Mouse (Mus musculus) midbrain, embryonic 11.5 days (tissue): ENCODE measurements around the gene Utrn. TPM values are rescaled to one million over a fixed set of nuclear protein-coding genes. Genes with fewer than 3 reads are reported as not detected.

Experiments
- ATAC-seq: fragments of 200-750 bp; cut with Nextera tagmentation; 2 replicates; pipeline ENCODE4 v1.8.0; 2017; ENCODE audit warnings: moderate TSS enrichment, moderate library complexity; ENCODE audit not compliant: low FRiP score
- DNase-seq: peaks from one replicate; pipeline ENCODE4 v3.0.0; 2015; ENCODE audit warnings: low spot score; ENCODE audit errors: missing footprints
- H3K27ac ChIP-seq: fragments of 300-500 bp; sonication (generic); 2 replicates; pipeline ENCODE4 v1.5.1; 2014; ENCODE audit warnings: low read depth, low read length
- H3K27me3 ChIP-seq: fragments of 300-500 bp; sonication (generic); 2 replicates; pipeline ENCODE4 v1.6.1; 2014; ENCODE audit warnings: mild to moderate bottlenecking, low read length, moderate library complexity, mixed read lengths; ENCODE audit not compliant: control insufficient read depth, insufficient read depth
- H3K36me3 ChIP-seq: fragments of 300-500 bp; sonication (generic); 2 replicates; pipeline ENCODE4 v1.6.1; 2014; ENCODE audit warnings: mild to moderate bottlenecking, low read length, moderate library complexity, mixed read lengths; ENCODE audit not compliant: control insufficient read depth, insufficient read depth
- H3K4me1 ChIP-seq: fragments of 300-500 bp; sonication (generic); 2 replicates; pipeline ENCODE4 v1.6.1; 2014; ENCODE audit warnings: low read length; ENCODE audit not compliant: control insufficient read depth, insufficient read depth
- H3K4me2 ChIP-seq: fragments of 300-500 bp; sonication (generic); 2 replicates; pipeline ENCODE4 v1.6.1; 2014; ENCODE audit warnings: mild to moderate bottlenecking, moderate library complexity
- H3K4me3 ChIP-seq: fragments of 300-500 bp; sonication (generic); 2 replicates; pipeline ENCODE4 v1.5.1; 2014; ENCODE audit warnings: low read depth, low read length
- H3K9ac ChIP-seq: fragments of 300-500 bp; sonication (generic); 2 replicates; pipeline ENCODE4 v1.6.1; 2014; ENCODE audit warnings: low read length
- H3K9me3 ChIP-seq: fragments of 300-500 bp; sonication (generic); 2 replicates; pipeline ENCODE4 v1.6.1; 2016; ENCODE audit warnings: low read length; ENCODE audit not compliant: control insufficient read depth
- WGBS: fragments of 180-500 bp; shearing (Covaris S2); extraction: QIAGEN DNeasy Blood & Tissue Kit; methylation state at CpG from one replicate; pipeline ENCODE4 v1.1.7; 2014; 5-methylcytosine and 5-hydroxymethylcytosine counted together
- polyA plus RNA-seq: library from polyadenylated mRNA; unstranded; fragments of >200 nt; fragmentation: Nextera tagmentation; extraction: Ambion mirVana; gene quantifications from 2 replicates; pipeline ENCODE4 v1.2.1, GENCODE M21; 2014

The Utrn gene
- polyA plus RNA-seq, 1 experiment from 2014 or later, result 29.1 TPM

DNA sequence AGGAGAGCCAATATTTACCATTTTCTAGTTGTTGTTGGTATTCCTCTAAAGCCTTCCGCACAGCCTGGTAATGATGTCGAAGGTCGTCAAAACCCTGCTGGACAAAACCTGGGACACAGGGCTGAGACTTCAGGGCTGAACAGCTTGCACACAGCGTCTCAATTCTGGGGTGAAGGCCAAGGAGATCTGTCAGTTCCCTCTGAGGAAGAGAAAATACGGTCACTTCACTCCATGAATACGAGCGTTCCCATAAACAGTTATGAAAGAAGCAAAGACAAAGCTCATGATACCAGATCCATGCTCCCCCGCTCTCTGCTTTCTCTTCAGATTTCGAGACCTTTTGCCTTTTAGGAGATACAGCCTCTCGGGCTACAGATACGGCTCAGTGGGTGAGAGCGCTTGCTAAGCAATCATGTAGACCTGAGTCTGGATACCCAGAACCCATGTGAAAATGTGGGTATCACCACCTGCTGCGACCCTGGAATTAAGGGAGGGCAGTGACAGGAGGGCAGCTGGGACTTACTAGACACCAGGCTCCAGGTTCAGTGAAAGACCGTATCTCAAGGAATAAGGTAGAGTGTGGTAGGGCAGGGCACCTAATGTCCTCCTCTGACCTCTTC is 155.8 kb downstream of the Utrn start:
- DNase-seq (no peak), ATAC-seq (no peak)
- Histone ChIP-seq H3K9ac (no peak overlapping the region), H3K36me3 (no peaks in the 10 kb centered on the region), H3K9me3 (no peaks in the 10 kb centered on the region), H3K27ac (no peak overlapping the region), H3K4me2 (no peak overlapping the region), H3K4me3 (no peak overlapping the region), H3K27me3 (no peaks in the 10 kb centered on the region), H3K4me1 (no peaks in the 10 kb centered on the region)
- 95% methylated on average over 14 of the region's 14 CpGs for WGBS

DNA sequence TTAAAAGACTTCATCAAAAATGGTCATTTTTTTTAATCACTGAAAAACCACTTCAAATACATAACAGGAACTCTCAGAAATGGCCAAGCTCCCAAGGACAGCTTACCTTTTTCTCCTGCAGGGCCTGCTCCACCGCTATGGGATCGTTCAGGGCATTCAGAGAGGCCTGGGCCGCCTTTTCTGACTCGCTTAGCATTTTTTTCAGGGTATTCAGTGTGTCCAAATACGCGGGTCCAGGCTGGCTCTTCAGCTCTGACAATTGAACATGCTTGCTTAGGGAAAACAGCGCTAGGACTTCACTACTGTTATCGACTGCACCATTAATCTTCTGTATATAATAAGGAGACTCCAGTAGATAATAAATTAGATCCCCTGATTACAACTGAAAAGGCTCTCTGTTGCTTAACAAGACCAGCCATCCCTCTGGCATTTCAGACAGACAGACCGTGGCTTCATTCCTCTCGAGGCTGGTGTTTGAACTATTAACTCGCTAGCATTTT is 157.8 kb downstream of the Utrn start:
- Histone ChIP-seq H3K36me3 (no peaks in the 10 kb centered on the region), H3K4me2 (no peak overlapping the region), H3K27me3 (no peaks in the 10 kb centered on the region), H3K4me1 (no peaks in the 10 kb centered on the region), H3K9ac (no peak overlapping the region), H3K4me3 (no peak overlapping the region), H3K27ac (no peak overlapping the region), H3K9me3 (no peaks in the 10 kb centered on the region)
- DNase-seq (no peak), ATAC-seq (no peak)
- 84% methylated on average over 11 of the region's 11 CpGs for WGBS

DNA sequence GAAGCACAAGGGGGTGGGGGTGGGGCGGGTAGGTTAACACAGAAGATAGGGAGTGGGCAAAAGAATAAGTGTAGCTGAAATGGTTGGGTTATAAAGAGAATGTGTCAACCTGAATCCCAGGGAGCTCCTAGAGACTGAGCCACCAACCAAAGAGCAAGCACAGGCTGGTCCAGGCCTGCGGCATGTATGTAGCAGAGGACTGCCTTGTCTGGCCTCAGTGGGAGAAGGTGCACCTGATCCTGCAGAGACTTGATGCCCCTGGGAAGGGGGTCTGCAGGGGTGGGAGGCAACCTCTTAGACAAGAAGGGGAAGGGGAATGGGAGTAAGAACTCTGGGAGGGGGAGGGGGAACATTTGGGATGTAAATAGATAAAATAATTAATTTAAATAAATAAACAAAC is 162.6 kb downstream of the Utrn start:
- H3K4me2 ChIP-seq, result no peak overlapping the region
- no peaks in the 10 kb centered on the region for H3K36me3 ChIP-seq
- DNase-seq, result no peak
- H3K27me3 ChIP-seq, result no peaks in the 10 kb centered on the region
- H3K9me3 ChIP-seq, result no peaks in the 10 kb centered on the region
- no peak overlapping the region for H3K27ac ChIP-seq
- no peaks in the 10 kb centered on the region for H3K4me1 ChIP-seq
- peak; percentile 46; the same call in 1 of the 2 replicates for ATAC-seq
- WGBS, result 86% methylated on average over 2 of the region's 2 CpGs
- H3K9ac ChIP-seq, result no peak overlapping the region
- no peak overlapping the region for H3K4me3 ChIP-seq

- Histone ChIP-seq H3K9me3 (no peaks in the 10 kb centered on the region), H3K36me3 (no peaks in the 10 kb centered on the region), H3K27ac (no peak overlapping the region), H3K27me3 (no peaks in the 10 kb centered on the region), H3K4me2 (no peak overlapping the region), H3K4me1 (no peaks in the 10 kb centered on the region), H3K9ac (no peak overlapping the region), H3K4me3 (no peak overlapping the region)
- 81% methylated on average over 1 of the region's 1 CpGs for WGBS
- ATAC-seq (no peak), DNase-seq (no peak)
Measured at GRCm38 (mm10) chr10:12705990-12706389, 163.2 kb downstream of the Utrn start.

GRCm38 (mm10) chr10:12704290-12704689 is 164.9 kb downstream of the Utrn start:
- H3K9ac ChIP-seq, result no peak overlapping the region
- no peaks in the 10 kb centered on the region for H3K4me1 ChIP-seq
- no peak overlapping the region for H3K27ac ChIP-seq
- no peak overlapping the region for H3K4me2 ChIP-seq
- ATAC-seq (no peak), DNase-seq (no peak)
- H3K4me3 ChIP-seq, result no peak overlapping the region
- 56% methylated on average over 1 of the region's 1 CpGs for WGBS
- no peaks in the 10 kb centered on the region for H3K27me3 ChIP-seq
- no peaks in the 10 kb centered on the region for H3K9me3 ChIP-seq
- no peaks in the 10 kb centered on the region for H3K36me3 ChIP-seq

- DNase-seq (no peak), ATAC-seq (no peak)
- WGBS, result 77% methylated on average over 3 of the region's 3 CpGs
- Histone ChIP-seq H3K4me1 (no peaks in the 10 kb centered on the region), H3K4me3 (no peak overlapping the region), H3K27me3 (no peaks in the 10 kb centered on the region), H3K27ac (no peak overlapping the region), H3K9me3 (no peaks in the 10 kb centered on the region), H3K9ac (no peak overlapping the region), H3K4me2 (no peak overlapping the region), H3K36me3 (no peaks in the 10 kb centered on the region)
Measured at GRCm38 (mm10) chr10:12703526-12703925, 165.6 kb downstream of the Utrn start.

DNA sequence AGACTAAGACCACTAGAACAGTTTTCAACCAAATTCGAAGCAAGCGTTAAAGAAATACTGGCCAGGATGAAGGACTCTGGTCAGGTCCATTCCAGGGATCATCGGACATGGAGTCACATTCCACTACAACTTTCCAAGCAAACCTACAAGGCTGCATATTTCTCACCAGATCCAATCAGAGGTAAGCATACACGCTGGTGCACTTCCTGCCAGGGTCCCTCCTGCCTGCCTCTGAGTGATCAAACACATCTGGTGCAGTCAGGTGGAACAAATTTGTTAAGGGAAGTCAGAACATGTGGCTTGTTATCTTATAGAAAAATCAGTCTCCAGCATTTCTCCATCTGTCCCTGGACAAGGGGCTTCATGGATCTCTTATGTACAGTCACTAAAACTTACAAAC is 167.0 kb downstream of the Utrn start:
- no peak overlapping the region for H3K4me3 ChIP-seq
- 89% methylated on average over 4 of the region's 4 CpGs for WGBS
- H3K4me2 ChIP-seq, result no peak overlapping the region
- no peaks in the 10 kb centered on the region for H3K36me3 ChIP-seq
- H3K27ac ChIP-seq, result no peak overlapping the region
- no peaks in the 10 kb centered on the region for H3K27me3 ChIP-seq
- no peak for ATAC-seq
- H3K9ac ChIP-seq, result no peak overlapping the region
- no peak for DNase-seq
- no peaks in the 10 kb centered on the region for H3K4me1 ChIP-seq
- H3K9me3 ChIP-seq, result no peaks in the 10 kb centered on the region

- H3K9me3 ChIP-seq, result no peaks in the 10 kb centered on the region
- no peaks in the 10 kb centered on the region for H3K36me3 ChIP-seq
- WGBS, result 88% methylated on average over 7 of the region's 7 CpGs
- DNase-seq, result no peak
- H3K4me1 ChIP-seq, result no peaks in the 10 kb centered on the region
- ATAC-seq, result no peak
- no peak overlapping the region for H3K27ac ChIP-seq
- no peak overlapping the region for H3K4me3 ChIP-seq
- H3K9ac ChIP-seq, result no peak overlapping the region
- H3K4me2 ChIP-seq, result no peak overlapping the region
- H3K27me3 ChIP-seq, result no peaks in the 10 kb centered on the region
Measured at GRCm38 (mm10) chr10:12701694-12702093, 167.5 kb downstream of the Utrn start.

- Histone ChIP-seq H3K9me3 (no peaks in the 10 kb centered on the region), H3K4me3 (no peak overlapping the region), H3K9ac (no peak overlapping the region), H3K27me3 (no peaks in the 10 kb centered on the region), H3K4me2 (no peak overlapping the region), H3K4me1 (no peaks in the 10 kb centered on the region), H3K27ac (no peak overlapping the region), H3K36me3 (no peaks in the 10 kb centered on the region)
- ATAC-seq (no peak), DNase-seq (no peak)
- WGBS, result 80% methylated on average over 3 of the region's 3 CpGs
Measured at GRCm38 (mm10) chr10:12700576-12700975, 168.6 kb downstream of the Utrn start.
